Mouse (Mus musculus) lung, postnatal 36 days (tissue): ENCODE data around the gene Eif4e2.

Source experiments
- DNase-seq: peaks from one replicate; pipeline ENCODE4 v3.0.0; 2022; ENCODE audit warnings: mixed read lengths

Gene Eif4e2

DNA sequence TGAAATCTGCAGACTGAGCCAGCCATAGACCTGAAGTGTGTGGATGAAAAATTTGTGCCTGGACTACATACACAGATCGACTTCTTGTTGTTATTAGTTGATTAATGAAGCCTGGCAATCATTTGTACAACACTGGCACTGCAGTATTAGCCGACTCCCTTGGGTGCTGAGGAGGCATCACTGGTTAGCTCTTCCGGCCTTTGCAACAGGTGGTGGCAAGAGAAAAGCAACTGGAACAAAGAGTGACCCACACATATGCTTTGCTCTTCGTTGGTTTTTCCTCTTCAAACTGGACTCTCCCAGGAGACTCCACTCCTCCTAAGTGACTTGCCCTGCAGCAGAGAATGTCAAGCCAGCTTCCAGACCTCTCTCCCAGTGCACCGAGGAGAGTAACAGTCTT lies 9.9 kb upstream of the Eif4e2 start:
- no peak for DNase-seq

DNA sequence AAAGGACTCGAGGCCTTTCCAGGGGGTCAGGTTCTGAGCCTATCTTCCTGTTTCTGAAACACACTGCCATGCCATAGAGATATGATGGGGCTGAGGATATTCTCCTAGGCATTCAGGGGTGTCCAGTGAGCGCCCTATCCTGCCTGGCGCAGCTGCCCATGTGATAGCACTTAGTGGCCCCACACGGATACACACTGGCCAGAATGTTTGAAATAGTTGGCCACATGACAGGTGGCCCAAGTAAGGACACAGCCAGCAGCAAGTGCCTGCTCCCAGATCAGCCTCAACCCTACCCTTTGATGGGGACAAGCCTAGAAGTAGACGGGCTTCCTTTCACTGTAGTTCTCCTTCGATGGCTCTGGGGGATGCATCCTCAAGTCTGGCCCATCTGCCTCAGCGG lies 9.2 kb upstream of the Eif4e2 start, which contains the start of gene Chrng:
Gene Chrng, plus strand, starts transcription at position 193 of the 400 bp plus-strand sequence.
- no peak for DNase-seq

DNA sequence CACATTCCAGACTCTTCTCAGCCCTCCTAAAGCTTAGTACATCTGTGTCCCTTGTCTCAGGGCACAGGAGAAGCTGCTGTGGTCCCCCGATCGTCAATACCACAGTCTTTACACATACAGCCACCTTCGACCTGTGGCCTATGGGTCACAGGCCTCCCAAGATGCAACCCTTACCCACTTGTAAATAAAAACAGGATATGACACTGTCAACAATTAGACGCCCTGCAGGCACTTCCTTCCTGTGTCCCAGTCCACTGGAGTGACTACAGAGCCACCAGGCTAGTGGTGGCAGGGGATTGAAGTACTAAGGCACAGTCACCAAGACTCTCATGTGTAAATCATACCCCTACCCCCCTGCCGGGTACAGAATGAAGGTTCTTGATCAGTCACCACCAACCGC lies 8.7 kb upstream of the Eif4e2 start:
- DNase-seq: no peak

DNA sequence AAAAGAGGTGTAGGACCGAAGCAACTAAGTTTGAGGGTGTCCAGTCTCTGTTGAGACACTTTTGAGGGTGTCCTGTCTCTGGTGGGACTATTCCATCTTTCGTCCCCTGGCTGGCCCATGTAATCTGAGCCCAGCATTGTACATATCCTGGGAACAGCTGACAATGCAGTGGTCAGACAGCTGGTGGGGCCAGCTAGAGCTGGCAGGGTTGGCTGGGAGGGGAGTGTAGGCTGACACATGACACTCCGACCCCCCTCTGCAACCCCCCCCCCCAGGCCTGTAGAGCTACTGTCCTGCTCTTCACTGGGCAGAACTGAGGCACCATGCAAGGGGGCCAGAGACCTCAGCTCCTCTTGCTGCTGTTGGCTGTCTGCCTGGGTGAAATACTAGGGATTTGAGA lies 8.2 kb upstream of the Eif4e2 start:
- no peak for DNase-seq

DNA sequence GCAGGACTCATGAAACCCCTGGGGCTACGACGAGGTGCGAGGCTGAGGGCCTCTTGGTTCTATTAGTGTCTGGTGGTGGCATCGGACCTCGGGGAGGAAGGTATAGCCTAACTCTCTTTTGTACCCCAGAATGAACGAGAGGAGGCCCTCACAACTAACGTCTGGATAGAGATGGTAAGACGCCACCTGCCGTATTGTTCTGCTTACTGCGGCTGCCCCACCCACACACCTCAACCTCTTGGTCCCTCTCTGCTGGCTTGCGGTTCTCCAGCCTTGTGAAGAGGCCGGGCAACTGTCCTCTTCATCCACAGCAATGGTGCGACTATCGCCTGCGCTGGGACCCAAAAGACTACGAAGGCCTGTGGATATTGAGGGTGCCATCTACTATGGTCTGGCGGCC lies 7.4 kb upstream of the Eif4e2 start:
- DNase-seq: no peak

DNA sequence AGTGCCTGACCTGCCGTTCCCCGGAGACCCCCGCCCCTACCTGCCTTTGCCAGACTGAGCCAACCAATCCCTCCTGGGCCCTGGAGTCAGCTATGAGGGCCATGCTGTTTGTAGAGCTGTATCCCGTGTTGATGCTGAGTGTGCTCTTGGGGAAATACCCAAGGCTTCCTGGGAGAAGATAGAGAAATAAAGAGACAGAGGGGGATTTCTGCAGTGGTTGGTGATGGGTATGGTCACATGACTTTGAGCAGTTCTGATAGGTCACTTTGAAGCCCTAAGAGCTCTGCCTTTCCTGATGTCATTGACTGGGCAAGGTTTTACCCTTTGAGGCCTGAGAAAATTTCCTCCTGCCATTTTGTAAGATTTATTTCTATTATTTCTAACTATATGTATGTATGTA lies 2.3 kb upstream of the Eif4e2 start:
- no peak for DNase-seq

DNA sequence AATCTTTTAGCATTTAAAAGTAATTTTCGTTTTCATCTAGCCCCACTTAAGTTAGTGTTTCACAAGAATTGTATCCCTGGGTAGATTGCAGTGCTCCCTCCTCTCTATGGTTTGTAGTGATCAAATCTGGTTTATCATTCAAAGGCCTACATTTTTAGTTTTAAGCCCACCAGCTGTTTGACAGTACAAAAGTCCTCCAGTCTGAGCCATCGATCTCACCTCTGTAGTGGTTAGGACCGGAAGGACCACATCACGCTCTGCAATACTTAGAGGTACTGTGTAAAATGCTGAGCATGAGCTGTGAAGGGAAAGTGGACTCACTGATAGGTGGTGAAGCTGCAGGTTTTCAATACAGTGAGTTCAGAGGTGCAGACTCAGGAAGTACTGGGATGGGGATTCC lies 1.0 kb downstream of the Eif4e2 start:
- DNase-seq: peak; percentile 8

DNA sequence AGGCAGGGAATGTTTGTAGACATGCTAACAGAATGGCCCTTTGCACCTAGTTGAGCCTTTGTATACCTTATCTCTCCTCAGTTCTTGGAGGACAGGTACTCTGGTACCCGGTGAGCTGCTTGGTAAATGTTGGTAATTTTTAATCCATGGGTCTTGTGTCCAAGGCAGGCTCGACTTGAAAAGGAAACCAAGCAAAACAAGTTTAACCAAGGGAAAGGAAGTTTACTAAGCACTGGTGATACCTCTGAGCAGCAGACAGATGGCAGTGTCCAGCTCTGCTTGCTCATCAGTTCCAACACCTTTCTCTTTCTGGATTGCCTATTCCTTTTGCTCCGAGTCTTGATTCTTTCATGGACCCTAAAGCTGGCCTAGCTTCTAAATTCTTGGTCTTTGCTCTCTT lies 4.2 kb downstream of the Eif4e2 start:
- peak; percentile 8 for DNase-seq

DNA sequence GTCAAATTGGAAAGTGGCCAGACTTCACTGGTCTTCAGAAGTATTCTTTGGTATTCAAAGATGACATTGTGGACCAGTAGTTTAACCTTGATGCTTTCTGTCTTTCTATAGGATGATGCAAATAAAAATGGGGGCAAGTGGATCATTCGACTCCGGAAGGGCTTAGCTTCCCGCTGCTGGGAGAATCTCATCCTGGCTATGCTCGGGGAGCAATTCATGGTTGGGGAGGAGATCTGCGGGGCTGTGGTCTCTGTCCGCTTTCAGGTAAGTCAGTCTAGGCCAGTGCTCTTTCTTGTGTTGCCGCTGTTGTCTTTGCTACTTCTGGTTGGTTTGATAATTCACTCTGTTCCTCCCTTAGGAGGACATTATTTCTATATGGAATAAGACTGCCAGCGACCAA lies 12.0 kb downstream of the Eif4e2 start:
- DNase-seq: no peak

DNA sequence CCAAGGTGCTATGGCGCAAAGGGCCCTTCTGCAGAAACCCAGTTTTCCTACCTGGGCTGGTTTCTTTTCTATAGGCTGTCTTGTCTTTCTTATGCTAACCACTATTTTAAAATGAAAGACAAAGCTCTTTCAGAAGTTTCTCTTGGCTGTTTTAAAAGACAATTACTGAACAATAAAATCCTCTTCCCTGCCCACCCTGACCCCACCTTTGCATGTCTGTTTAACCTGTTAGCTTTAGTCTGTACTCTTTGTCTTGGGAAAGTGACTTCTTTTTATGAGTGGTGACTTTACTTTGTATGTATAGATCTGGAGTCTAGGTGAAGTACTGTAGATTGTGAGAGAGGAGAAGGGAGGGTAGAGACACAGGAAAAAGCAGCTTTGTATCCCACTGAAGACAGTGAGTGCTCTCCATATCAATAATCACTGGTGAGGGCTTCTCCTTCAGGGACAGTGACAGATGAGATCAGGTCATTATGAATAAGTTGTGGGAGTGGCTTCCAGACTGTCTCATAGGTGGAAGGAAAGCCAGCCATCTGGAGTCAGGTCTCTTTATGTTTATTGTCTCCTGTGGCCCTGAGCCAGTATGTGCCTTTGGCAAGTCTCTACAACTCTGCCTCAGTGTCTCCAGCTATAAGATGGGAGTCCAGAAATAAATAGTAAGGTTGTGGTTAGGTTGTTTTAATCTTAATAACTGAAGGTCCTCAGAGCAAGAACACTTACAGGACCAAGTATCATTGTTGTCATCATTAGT lies 12.9 kb downstream of the Eif4e2 start:
- DNase-seq: no peak

DNA sequence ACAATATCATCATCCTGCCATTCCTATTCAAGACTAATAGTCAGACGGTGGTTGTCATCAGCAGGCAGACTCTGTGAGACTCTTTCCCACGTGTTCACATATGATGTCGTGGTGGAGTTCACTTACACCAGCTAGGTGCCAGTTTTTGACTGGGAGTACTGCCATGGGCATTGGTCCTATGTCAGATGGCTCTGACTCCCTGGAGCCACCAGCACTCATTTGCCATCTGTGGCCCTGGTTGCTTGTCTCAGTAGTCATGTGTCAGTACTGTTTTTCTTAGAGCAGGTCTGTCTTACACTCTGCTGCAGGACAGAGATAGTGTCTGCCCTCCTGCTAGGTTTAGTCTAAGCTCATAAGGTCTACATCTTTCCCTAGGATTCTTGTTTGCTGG lies 13.4 kb downstream of the Eif4e2 start:
- no peak for DNase-seq

DNA sequence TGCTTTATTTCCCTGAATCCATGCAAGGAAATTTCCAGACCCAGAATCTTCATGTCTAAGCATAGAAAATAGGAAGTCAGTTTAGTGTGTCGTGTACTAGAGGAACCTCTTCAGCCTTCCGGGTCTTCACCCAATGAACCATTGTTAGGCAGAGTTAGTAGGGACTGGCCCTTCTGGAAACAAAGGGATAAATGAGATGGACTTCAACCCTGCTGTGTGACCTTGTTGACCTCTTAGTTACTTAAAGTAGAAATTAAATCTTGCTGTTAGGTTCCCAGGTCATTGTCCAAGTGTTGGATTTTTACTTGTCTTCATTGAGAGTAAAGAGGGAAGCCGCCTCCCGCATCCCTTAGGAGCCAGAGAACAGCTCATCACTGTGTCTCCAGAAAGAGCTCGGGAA lies 16.9 kb downstream of the Eif4e2 start:
- DNase-seq: no peak

DNA sequence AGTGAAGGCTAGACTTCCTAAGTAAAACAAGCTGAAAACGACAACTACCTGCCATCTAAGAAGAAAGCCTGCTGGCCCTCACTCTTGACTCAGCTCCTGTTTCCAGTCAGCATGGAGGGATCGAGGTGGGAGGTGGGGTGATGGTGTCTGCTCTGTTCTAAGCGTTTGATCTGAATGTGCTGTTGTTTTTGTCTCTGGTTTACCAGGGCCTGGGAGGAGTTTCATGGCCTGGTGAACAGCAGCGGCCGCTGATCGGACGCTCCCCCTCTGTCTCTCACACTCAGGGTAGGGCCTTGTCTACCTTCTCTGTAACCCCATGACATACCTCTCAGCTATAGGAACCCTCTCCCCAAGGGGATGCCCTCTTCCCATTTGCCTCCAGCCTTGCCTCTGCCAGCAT lies 18.5 kb downstream of the Eif4e2 start:
- DNase-seq: no peak

DNA sequence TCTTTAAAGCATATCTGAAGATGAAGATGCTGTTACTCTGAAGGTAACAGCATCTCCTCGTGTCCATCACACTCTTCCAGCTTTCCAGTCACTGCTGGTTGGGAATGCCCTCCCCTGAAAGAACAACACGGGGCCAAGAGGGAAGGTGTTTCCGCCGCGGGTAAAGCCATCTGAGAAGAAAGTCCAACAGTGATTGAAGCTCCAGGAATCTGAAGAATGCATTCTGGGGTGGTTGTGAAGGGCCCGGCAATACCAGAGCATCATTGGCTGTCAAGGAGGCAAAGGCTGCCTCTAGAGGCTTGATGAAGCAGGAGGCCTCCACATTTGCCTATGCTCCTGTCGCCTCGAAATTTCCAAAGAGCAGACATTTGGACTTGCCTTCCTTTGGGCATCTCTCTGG lies 25.3 kb downstream of the Eif4e2 start:
- no peak for DNase-seq

DNA sequence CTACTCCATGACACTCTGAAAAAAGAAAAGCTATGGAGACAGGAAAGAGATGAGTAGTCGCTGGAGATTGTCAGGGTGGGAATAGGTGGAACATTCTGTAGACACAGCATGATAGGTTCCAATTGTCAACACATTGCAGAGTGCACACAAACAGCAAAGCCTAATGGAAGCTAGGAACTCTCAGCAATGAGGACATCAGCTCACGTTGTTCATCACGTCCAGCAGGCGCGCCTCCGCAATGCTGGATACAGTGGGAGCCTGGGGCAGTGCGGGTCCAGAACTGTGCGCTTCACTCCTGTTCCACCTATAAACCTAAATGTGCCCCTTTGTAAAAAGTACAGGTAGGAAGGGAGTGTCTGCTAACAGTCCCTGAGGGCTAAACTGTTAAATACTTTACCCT lies 29.3 kb downstream of the Eif4e2 start:
- no peak for DNase-seq

DNA sequence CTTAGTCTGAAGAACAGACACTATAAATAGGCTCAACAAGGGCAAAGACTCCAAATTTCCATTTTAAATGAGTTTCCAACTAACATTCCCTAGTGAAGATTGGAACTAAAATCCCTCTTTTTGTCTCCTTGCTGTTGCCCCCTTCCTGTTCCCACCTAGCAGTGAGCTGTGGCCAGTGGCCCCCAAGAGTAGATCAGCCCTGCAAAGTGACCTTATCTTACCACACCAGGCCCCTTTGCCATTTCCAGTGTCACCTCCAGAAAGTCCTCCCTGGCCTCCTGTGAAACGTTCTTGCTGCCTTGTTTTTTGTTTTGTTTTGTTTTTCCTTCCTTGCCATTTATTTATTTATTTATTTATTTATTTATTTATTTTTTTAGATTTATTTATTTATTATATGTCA lies 31.7 kb downstream of the Eif4e2 start:
- no peak for DNase-seq

DNA sequence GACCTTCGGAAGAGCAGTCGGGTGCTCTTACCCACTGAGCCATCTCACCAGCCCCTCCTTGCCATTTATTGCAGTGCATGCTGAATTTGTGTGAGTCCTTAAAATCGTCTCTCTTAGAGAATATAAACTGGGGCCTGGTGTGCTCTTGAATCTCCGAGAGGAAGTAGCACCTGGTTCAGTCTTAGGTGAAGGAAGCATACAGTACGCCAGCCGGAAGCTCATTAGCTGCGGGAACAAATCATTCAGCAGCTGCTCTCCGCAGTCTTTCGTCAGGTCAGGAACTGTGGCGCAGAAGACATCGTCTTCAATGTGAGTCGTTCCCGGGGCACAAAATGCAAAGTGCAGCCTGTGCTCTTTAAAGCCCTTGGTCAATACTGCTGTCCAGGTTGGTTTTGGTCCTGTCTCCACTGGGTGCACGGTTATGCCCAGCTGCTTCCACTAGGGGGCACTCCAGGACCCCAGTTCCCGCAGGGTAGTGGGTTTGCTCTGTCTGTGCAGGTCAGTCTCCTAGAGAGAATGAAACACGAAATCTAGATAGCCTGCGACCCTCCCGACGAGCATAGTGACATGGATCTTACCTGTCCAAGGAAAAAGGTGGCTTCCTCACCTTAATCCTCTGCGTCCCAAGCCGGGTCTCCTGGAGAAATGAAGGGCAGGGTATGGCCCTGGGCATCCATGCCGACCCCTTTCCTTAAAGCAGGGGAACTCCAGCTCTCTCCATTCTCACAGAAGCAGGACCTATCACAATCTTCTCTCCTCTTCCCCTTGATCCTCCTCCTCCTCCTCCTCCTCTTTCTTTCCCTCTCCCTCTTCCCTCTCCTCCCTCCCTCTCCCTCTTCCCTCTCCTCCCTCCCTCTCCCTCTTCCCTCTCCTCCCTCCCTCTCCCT lies 32.5 kb downstream of the Eif4e2 start:
- DNase-seq: peak; percentile 72

DNA sequence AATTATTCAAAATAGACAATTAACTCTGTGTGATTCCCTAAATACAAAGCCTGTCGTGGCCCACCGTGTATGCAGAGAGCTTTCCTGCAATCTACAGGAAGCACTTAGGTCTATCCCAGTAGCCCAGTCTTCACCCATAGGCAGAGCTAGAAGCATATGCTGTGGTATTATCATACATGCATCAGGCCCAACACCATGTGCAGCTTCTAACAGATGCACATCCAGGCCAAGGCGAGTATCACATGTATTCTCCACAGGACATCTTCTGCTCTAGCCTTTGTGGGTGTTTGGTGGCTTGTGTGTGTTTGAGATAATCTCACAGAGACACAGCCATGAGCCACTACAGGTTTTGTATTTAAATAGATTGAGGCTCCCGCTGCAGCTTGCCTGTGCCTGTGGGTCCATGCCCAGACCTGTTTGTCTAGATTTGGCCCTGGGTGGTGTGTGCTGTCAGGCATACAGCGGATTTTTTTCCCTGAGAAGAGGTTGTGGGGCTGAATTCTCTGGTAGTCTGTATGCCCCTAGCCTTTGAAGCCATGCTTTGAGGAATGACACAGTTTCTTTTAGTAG lies 38.4 kb downstream of the Eif4e2 start:
- no peak for DNase-seq

DNA sequence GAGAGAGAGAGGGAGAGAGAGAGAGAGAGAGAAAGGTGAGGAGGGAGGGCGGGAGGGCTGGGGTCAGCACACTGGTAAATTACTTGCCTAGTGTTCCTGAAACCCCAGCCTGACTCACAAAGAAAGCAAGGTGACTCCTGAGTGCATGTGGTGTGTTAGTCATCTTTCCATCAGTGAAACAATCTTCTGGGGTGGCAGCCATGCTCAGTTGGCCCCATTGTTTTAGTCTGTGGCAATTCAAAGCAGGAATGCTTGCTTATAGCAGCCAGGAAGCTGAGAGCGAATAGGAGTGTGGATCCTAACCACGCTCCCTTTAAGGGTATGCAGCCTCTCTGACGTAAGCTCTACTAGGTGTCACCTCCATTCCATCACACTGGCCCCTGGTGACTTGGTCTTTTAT lies 41.5 kb downstream of the Eif4e2 start:
- DNase-seq: no peak

DNA sequence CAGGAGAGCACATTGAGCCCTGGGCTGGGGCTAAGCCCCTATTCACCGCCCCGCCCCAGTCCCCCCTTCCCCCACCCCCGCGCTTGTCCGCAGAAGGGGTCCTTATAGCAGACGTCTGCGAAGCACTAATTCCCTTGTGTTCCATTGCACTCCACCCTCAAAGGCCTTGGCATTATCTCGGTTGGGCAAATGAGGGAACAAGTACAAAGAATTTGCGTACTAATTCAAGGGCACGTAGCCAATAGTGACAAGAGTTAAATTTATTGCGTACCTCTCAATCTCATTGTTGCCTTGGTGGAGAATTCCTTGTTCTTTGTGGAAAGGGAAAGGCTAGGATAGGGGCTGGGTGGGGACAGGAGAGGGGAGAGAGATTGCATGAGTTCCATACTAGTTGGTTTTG lies 44.0 kb downstream of the Eif4e2 start:
- no peak for DNase-seq

DNA sequence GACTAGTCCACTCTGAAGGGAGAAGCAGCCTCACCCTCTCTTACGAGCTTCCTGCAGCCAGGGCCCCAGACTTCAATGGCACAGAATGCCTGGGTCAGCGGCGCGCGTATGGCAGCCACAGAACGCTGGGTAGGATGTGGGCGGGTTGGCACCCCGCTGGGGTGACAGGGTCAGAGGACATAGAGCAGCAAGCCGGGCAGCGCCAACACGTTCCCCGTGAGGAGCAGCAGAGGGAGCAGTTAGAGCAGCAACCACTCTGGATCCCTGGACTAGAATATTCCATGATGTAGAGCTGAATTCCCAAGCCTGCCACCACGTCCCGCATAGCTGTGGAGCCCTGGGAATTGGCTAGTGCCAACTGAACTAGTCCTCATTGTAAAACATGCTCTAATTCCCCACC lies 44.8 kb downstream of the Eif4e2 start:
- DNase-seq: no peak

DNA sequence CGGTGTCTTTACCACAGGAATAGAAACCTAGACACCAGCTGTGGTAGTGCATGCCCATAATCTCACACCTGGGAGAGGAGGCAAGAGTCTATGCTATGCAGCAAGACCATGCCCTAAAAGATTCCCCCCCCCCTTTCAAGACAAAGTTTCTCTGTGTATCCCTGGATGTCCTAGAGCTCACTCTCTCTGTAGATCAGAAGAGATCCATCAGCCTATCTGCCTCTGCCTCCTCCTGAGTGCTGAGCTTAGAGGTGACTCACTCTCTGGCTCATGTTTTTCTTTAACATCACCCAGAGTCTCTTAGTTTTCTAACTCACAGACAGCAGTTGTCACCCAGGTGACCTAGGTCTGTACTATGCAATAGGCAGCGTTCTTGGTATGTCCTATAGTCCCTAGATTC lies 45.6 kb downstream of the Eif4e2 start:
- no peak for DNase-seq

DNA sequence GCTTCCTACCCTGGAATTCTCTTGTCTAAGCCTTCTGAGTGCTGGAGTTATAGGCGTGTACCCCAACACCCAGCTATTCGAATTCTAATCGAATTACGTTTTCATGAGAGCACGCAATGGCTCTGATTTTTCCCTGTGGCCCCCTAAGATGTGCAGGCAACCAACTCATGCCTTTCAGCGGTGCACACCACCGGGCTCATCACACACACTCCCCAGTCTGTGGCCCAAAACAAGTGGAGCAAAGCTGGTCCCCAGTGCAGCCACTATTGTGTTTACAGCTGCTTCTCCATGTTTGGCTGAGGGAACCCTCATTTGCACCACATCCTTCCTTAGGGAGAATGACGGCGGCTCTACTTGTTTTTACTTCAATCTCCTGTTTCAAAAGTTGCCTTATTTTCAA lies 49.5 kb downstream of the Eif4e2 start:
- DNase-seq: no peak

DNA sequence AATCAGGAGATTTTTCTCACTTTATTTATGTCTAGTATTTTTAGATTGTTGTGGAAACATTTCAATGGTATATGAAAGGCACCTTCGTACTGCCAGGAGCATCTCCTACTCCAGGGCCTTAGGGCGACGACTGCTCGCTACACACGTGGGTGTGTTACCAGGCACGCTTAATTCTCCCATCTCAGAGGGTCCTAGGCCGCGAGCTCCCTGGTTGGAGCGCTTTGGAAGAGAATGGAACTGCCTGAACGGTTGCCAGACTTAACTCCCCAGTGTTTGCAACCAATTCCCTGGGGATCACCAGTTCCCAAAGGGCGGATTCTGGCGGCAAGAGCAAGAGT lies 50.1 kb downstream of the Eif4e2 start:
- no peak for DNase-seq
